In genomic region chr5:75871120-75871519, GRCm38 (mm10) we compare ENCODE assay signal across 10 mouse cellular contexts.
A peak's percentile ranks its signal among the peaks of the same experiment; 100 is the strongest.
DNase-seq lines count a peak whose midpoint lies in the region; ATAC-seq and TF ChIP-seq lines count a peak whose summit lies in the region.
"Had no signal": no experiment of that assay in that cellular context is flagged by ENCODE, and none has a peak within 500 bp of the region (broad histone marks: within the 10 kb centered on the region; RNA-seq: fewer than 3 reads in every experiment).

No protein-coding gene starts in this region.

- no peak overlapping the region for H3K27ac ChIP-seq in intestine, postnatal 0 days (ENCODE audit: low read depth, low read length)
- no peak overlapping the region for H3K27ac ChIP-seq in intestine, embryonic 16.5 days (ENCODE audit: low read length)
- no peak overlapping the region for H3K27ac ChIP-seq in embryonic facial prominence, embryonic 14.5 days (replicated peaks; ENCODE audit: low read depth, low read length)
- H3K27ac ChIP-seq: embryonic facial prominence, embryonic 15.5 days; stomach, embryonic 15.5 days had no signal

- no peaks in the 10 kb centered on the region for H3K27me3 ChIP-seq in intestine, postnatal 0 days (replicated peaks; ENCODE audit: control insufficient read depth, insufficient read depth, low read length)
- no peaks in the 10 kb centered on the region for H3K27me3 ChIP-seq in intestine, embryonic 16.5 days (replicated peaks; ENCODE audit: control insufficient read depth, insufficient read depth, low read length)
- H3K27me3 ChIP-seq in embryonic facial prominence, embryonic 14.5 days (replicated peaks; ENCODE audit: control insufficient read depth, insufficient read depth, low read length): no peaks in the 10 kb centered on the region
- H3K27me3 ChIP-seq: embryonic facial prominence, embryonic 15.5 days; stomach, embryonic 15.5 days had no signal

- ATAC-seq in intestine, postnatal 0 days: no peak
- no peak for ATAC-seq in intestine, embryonic 16.5 days
- no peak; the same call in 1 of the 2 replicates for ATAC-seq in embryonic facial prominence, embryonic 14.5 days (ENCODE audit: low read depth)
- ATAC-seq in hematopoietic stem cell, adult 5-6 weeks (replicated peaks in 1 of 2; ENCODE audit: insufficient read depth in 1 of 2, low FRiP score in 2 of 2, low TSS enrichment in 1 of 2, low read depth in 1 of 2, poor library complexity in 2 of 2, severe bottlenecking in 2 of 2): peak; percentile 69 to 75

- DNase-seq in adrenal gland, postnatal 14 days: peak; percentile 86
- DNase-seq in embryonic facial prominence, embryonic 14.5 days (ENCODE audit: low spot score): peak; percentile 73
- peak; percentile 37 to 67 for DNase-seq in left cerebral cortex, postnatal 10 days (ENCODE audit: extremely low spot score in 1 of 2, low spot score in 2 of 2)
- peak; percentile 39 for DNase-seq in naive thymus-derived CD4-positive, alpha-beta T cell, adult 2 months (ENCODE audit: low read depth)
- DNase-seq in thymus, postnatal 0 days (ENCODE audit: low spot score): peak; percentile 66

- no peaks in the 10 kb centered on the region for H3K9me3 ChIP-seq in intestine, postnatal 0 days (ENCODE audit: control insufficient read depth)
- H3K9me3 ChIP-seq in intestine, embryonic 16.5 days (ENCODE audit: control insufficient read depth, low read length): no peaks in the 10 kb centered on the region; the same call in 1 of the 2 replicates
- no peaks in the 10 kb centered on the region for H3K9me3 ChIP-seq in embryonic facial prominence, embryonic 14.5 days (ENCODE audit: control insufficient read depth, low read length)
- H3K9me3 ChIP-seq: embryonic facial prominence, embryonic 15.5 days; stomach, embryonic 15.5 days had no signal

- no peak overlapping the region for H3K9ac ChIP-seq in intestine, postnatal 0 days (ENCODE audit: low read depth, low read length)
- no peak overlapping the region for H3K9ac ChIP-seq in intestine, embryonic 16.5 days (ENCODE audit: low read depth, low read length)
- H3K9ac ChIP-seq in embryonic facial prominence, embryonic 14.5 days (ENCODE audit: low read depth, low read length): no peak overlapping the region
- H3K9ac ChIP-seq: embryonic facial prominence, embryonic 15.5 days; stomach, embryonic 15.5 days had no signal

- no peaks in the 10 kb centered on the region for H3K4me1 ChIP-seq in intestine, postnatal 0 days (replicated peaks; ENCODE audit: control insufficient read depth, insufficient read depth, low read length)
- H3K4me1 ChIP-seq in intestine, embryonic 16.5 days (ENCODE audit: control insufficient read depth, insufficient read depth, low read length): no peaks in the 10 kb centered on the region
- H3K4me1 ChIP-seq in embryonic facial prominence, embryonic 14.5 days (ENCODE audit: control insufficient read depth, insufficient read depth, low read length): no peaks in the 10 kb centered on the region
- H3K4me1 ChIP-seq: embryonic facial prominence, embryonic 15.5 days; stomach, embryonic 15.5 days had no signal

- H3K36me3 ChIP-seq in intestine, postnatal 0 days (ENCODE audit: control insufficient read depth, insufficient read depth): no peaks in the 10 kb centered on the region
- no peaks in the 10 kb centered on the region for H3K36me3 ChIP-seq in intestine, embryonic 16.5 days (ENCODE audit: control insufficient read depth, insufficient read depth, low read length)
- H3K36me3 ChIP-seq in embryonic facial prominence, embryonic 14.5 days (ENCODE audit: control insufficient read depth, insufficient read depth, low read length): no peaks in the 10 kb centered on the region
- H3K36me3 ChIP-seq: embryonic facial prominence, embryonic 15.5 days; stomach, embryonic 15.5 days had no signal

- H3K4me2 ChIP-seq in intestine, postnatal 0 days (replicated peaks; ENCODE audit: low read depth): no peak overlapping the region
- no peak overlapping the region for H3K4me2 ChIP-seq in intestine, embryonic 16.5 days (ENCODE audit: low read depth, low read length)
- no peak overlapping the region for H3K4me2 ChIP-seq in embryonic facial prominence, embryonic 14.5 days (ENCODE audit: low read depth, low read length)
- H3K4me2 ChIP-seq: embryonic facial prominence, embryonic 15.5 days; stomach, embryonic 15.5 days had no signal

- intact Hi-C loops in left cerebral cortex, postnatal 10 days (cut with DNase I): no loop called here

- peak; percentile 92 for TF ChIP-seq CTCF in intestine, postnatal 0 days (IDR thresholded peaks at IDR 0.05; ENCODE audit: low read depth)

- H3K4me3 ChIP-seq in intestine, postnatal 0 days (ENCODE audit: low read depth, low read length): no peak overlapping the region
- H3K4me3 ChIP-seq in intestine, embryonic 16.5 days (ENCODE audit: low read length): no peak overlapping the region
- no peak overlapping the region for H3K4me3 ChIP-seq in embryonic facial prominence, embryonic 14.5 days (ENCODE audit: low read depth, low read length)
- H3K4me3 ChIP-seq: embryonic facial prominence, embryonic 15.5 days; stomach, embryonic 15.5 days had no signal

- 24% methylated on average over 8 of the region's 8 CpGs for WGBS in intestine, postnatal 0 days
- 28% methylated on average over 8 of the region's 8 CpGs for WGBS in intestine, embryonic 16.5 days
- 27% methylated on average over 8 of the region's 8 CpGs for WGBS in embryonic facial prominence, embryonic 14.5 days

Comparison
In these comparisons a context has a peak if more than half of its experiments do, and no peak if none do; other contexts are left out.
1. ATAC-seq: peak in hematopoietic stem cell, adult 5-6 weeks (2 of 2); none in intestine, postnatal 0 days (single experiment), intestine, embryonic 16.5 days (single experiment) and embryonic facial prominence, embryonic 14.5 days (single experiment).
2. Peak in every context shown above with its lines, with median percentiles within 50 percentile points of each other: DNase-seq.